Mouse (Mus musculus) heart, postnatal 10 days (tissue): ENCODE data around the gene Cd96. TPM values are rescaled to one million over a fixed set of nuclear protein-coding genes. Genes with fewer than 3 reads are reported as not detected.

Source experiments
- DNase-seq, 2 experiments: peaks; one replicate each; pipeline ENCODE4 v3.0.0; 2021
- intact Hi-C: fragments of 180-260 bp; cut with DNase I; formaldehyde crosslinking; loops from one replicate; pipeline ENCODE4 v1.15.1; 2025
- total RNA-seq, 2 experiments: library from RNA; stranded (reverse); gene quantifications; 2 replicates each; pipeline ENCODE4 v1.2.3; 2021

The Cd96 gene
- total RNA-seq, 2 experiments from 2014 or later: 0.12 to 0.14 TPM

- intact Hi-C loops: no loop called here
- DNase-seq: no peak
These were observed 56.8 kb downstream of the Cd96 start for GRCm38 (mm10) chr16:46063278-46063677.

DNA sequence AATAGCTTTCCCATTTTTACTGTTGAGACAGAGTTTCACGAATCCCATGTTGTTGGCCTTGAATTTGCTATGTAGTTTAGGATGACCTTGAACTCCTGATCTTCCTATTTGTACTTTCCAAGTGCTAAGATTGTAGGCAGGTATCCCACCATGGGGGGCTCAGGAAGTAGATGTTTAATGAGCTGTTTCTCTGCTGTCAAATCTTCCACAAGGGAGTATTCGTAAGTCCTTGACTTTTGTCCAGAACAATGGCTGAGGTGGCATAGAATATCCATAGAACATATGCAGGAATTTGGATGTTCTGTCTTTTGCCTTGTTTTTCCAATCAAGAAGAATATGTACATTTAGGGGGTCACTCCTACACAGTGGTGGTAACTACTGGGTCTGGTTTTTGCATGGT lies 73.1 kb downstream of the Cd96 start:
- DNase-seq: no peak
- intact Hi-C loops: no loop called here

GRCm38 (mm10) chr16:46036261-46036660 lies 83.8 kb downstream of the Cd96 start:
- intact Hi-C loops: no loop called here

GRCm38 (mm10) chr16:46033896-46034295 lies 86.2 kb downstream of the Cd96 start:
- intact Hi-C loops: no loop called here
- no peak for DNase-seq

More at GRCm38 (mm10) chr16:46036261-46036660, 83.8 kb downstream of the Cd96 start:
- DNase-seq: no peak

GRCm38 (mm10) chr16:46022958-46023491 lies 97.0 kb downstream of the Cd96 start:
- intact Hi-C loops: loop anchor here (2.0 to 5.0 kb wide), 3 partner anchors 32 to 338 kb away; no protein-coding TSS in a partner anchor

GRCm38 (mm10) chr16:46022189-46022928 lies 97.7 kb downstream of the Cd96 start:
- peak; percentile 72 for DNase-seq
- intact Hi-C loops: loop anchor here (2.0 to 5.0 kb wide), 3 partner anchors 32 to 338 kb away; no protein-coding TSS in a partner anchor

More at GRCm38 (mm10) chr16:46022958-46023491, 97.0 kb downstream of the Cd96 start:
- DNase-seq: no peak

DNA sequence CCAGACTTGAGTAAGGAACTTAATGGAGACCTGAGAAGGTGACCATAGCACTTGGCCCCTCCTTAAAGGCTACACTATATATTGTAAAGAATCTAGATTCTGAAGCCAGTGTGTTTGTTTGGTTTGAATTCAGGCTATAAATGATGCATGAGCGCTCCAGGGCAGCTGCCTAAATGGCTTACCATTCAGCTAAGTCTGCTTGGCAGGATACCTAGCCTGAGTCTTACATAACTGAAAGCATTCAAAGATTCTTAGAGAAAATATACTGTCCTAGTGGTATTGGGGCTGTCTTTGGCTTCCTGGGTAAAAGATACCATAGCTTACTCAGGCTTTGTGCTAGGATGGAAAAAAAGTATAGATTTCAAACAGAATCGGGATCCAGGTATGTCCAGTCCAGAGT lies 98.7 kb downstream of the Cd96 start:
- DNase-seq: no peak
- intact Hi-C loops: loop anchor here (2.0 to 5.0 kb wide), 2 partner anchors 49 to 265 kb away; no protein-coding TSS in a partner anchor

GRCm38 (mm10) chr16:46020396-46020795 lies 99.7 kb downstream of the Cd96 start:
- intact Hi-C loops: loop anchor here (2.0 to 5.0 kb wide), 2 partner anchors 48 to 264 kb away; no protein-coding TSS in a partner anchor
- no peak for DNase-seq

DNA sequence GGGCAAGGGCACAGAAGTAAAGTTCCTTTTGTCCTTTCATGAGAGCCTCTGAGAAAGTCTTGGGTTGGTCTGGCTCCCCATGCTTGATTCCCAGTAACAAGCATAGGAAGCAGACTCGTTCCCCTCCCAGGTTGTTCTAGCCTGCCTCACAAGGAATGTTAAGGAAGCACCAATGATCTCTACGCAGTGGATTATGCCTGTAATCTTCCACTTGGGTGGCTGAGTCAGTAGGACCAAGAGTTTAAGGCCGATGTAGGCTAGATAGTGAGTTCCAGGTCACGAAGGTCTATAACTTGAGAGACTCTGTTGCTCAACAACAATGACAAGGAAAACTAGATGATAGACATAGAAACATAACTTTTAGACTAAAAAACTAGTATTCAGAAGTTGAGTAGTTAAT lies 100.3 kb downstream of the Cd96 start:
- intact Hi-C loops: loop anchor here (2.0 to 5.0 kb wide), 2 partner anchors 47 to 263 kb away; no protein-coding TSS in a partner anchor
- no peak for DNase-seq

DNA sequence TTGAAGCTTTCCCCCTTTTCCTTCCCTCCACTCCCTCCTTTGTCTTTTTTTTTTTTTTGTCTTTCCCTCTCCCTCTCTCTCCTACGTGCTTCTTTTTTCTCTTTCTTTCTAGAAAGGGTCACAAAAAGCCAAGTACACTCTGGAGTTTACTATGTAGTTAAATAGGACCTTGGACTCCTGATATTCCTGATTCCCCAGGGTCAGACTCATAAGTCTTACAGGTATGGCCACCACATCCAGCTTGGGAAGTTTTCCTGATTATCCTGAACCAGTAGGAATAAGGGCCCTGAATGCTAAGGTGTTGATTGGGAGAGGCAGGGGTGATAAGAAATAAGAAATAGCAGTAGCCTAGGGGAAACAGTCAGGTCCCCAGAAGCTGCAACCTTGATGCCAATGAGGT lies 100.7 kb downstream of the Cd96 start:
- intact Hi-C loops: no loop called here
- no peak for DNase-seq

- DNase-seq: no peak
- intact Hi-C loops: no loop called here
These were observed 108.4 kb downstream of the Cd96 start for GRCm38 (mm10) chr16:46011696-46012095.

DNA sequence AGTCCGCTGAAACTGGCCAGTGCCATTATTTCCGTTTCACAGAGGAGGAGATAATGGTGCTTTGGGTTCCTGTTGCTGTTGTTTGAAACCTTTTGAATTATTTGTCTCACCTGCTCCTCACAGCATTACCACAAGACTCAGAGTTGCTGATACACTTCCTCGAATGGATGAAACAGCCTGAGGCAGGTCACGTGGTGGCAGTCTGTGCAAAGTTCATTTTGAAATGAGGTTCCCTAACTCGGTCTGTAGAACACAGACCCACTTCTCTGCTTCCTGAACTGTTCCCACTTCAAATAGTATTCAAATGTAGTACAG lies 109.2 kb downstream of the Cd96 start:
- intact Hi-C loops: no loop called here
- DNase-seq: peak in 1 of 2 experiments; percentile 27

DNA sequence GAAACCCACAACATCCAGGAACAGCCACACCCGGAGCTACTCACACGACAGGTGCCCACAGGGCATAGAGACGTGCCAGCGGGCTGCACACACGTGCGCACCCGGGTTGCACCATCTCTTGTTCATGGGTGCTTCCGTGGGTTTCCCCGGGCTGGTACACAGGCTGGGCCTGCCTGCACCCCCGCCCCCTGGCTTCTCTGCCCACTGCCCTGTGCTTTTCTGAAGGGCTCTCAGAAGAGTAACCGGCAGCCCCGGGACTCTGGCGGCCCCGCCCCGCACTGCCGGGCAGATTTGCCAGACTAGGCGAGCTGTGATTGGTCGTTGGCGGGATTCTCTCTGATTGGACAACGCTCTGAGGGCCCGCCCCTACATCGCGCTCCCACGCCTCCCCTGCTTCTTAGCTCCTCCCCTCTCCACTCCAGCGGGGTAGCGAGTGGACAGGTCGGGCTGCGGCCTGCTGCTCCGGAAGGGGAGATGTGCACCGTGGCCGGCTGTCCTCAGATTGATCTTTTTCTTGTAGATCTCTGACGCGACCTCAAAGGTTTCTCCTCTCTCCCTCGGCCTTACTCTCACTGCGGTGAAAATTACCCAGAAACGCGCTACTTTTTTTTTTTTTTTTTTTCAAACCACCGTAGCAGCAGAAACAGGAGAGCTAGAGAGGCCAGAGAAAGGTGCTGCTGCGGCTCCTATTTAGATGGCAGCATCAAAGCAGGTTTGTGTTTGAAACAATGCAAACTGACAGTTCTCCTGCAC lies 109.7 kb downstream of the Cd96 start, which contains the start of gene Plcxd2:
Gene Plcxd2 (minus strand): TSS at position 66 of the 753 bp plus-strand sequence.
- intact Hi-C loops: no loop called here
- peak; percentile 95 to 96 for DNase-seq

- DNase-seq: no peak
- intact Hi-C loops: no loop called here
These were observed 110.3 kb downstream of the Cd96 start for GRCm38 (mm10) chr16:46009717-46010116.

DNA sequence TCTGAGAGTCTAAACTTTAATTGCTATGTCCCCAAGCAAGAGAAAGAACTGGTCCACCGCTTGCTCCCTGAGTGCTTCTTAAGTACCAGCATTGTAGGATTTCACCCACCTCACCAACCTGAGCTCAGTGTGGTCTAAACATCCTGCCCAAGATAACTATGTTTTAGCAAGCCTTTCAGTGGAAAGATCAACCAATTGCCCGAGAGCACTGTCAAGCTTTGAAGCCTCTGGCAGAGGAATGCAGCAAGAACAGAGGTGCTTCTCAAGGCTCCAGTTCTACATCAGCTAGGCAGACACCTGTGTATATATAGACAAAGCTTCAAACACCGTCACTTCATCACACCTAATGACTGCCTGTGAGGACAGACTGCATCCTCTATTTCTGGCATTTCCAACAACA lies 111.3 kb downstream of the Cd96 start:
- DNase-seq: no peak
- intact Hi-C loops: no loop called here

GRCm38 (mm10) chr16:46008036-46008605 lies 111.9 kb downstream of the Cd96 start:
- DNase-seq: no peak
- intact Hi-C loops: no loop called here

DNA sequence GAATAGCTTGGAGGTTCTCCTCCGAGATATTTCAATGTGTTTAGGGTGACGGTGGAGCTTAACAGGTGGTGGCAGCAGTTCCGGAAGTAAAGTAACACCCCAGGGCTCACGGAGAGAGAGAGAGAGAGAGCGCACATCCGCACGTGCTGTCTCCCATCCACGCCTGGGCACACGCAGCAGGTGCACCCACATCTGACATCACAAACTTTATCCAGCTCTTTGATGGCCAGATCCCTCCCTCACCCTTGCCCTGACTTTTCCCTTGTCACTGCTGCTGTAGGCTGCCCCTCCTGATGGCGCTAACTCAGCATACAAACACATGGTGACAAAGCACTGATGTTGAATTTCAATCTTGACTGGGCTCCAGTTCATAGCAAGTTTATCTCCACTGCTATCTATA lies 113.8 kb downstream of the Cd96 start:
- no peak for DNase-seq
- intact Hi-C loops: no loop called here

DNA sequence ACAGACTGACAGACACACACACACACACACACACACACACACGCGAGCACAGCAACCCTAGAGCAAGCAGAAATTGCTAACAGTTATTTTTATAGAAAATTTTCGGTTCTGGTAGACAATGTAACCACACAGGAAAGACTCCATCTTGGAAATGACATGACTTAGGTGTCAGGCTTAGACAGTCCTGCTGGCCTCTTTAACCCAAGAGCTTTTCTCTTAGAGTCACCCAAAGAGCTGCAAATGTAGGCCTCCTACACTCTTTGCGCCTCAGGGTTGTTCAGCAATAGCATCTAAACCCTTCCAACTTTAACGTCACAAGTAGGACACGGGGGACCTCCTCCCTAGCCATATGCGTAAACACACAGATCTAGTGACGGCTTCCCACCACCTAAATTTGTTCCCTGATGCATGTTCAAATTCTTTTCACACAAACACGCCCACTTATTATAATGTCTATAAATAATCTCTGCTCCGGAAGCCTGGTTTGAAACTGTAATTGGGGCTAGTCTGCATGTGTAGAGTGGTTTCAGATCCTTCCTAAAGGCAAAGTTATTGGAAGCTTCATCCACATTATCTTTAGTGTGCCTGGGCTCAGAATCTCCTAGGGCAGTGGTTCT lies 118.4 kb downstream of the Cd96 start:
- no peak for DNase-seq
- intact Hi-C loops: no loop called here

DNA sequence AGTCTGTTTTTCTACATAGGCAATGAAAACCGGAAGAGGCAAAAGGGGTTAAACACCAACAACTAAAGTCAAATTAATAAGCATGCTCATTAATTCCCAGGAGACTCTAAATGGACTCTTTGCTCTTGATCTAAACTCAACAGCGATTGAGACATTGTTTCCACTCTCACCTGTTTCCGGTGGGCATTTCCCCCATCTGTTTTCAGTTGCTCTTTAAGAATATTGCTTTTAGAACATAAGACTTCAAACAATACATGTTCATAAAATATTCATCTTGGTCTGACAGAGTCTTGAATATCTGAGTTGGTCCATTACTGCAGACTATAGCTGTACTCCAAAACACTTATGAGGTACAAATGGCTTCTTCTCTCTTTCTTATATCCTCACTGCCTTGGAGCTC lies 119.1 kb downstream of the Cd96 start:
- intact Hi-C loops: no loop called here
- DNase-seq: no peak

DNA sequence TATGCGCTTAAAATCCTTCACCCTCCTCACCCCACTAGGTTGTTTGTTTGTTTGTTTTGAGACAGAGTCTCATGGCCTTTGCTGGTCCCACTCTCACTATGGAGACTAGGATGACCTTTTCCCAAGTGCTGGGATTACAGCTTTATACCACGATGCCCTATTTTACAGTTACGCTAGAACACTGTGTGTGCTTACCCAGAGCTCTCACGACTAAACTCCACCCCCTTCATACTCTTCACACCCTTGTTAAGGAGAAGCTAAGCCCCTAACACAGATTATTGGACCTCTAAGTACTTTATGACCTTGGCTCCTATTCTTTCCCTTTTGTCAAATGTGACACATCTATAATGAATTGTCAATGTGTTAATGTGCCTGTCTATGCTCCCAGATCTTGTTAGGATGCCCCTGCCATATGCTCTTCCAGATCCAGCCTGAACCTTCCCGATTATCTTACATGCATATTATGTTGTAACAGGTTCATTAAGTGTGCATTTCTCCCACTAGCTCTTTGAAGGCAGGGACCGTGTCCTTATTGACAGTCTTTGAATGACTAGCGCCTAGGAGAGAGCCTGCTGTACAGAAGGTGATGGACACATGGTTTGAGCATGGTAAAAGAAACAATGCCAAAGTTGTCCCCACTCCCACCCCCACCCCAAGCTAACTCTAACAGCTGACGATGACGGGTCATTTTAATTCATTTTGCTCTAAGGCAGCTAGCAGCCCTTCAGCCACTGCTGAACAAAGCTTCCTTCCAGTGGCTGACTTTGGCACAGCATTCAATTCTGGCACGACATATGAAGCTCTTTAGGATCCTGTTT lies 120.5 kb downstream of the Cd96 start:
- DNase-seq: no peak
- intact Hi-C loops: no loop called here
